Mouse (Mus musculus) heart, postnatal 36 days (tissue): Measurements from ENCODE around the gene Plet1. TPM values are rescaled to one million over a fixed set of nuclear protein-coding genes. Genes with fewer than 3 reads are reported as not detected.

Source experiments
- DNase-seq, 2 experiments: peaks; one replicate each; pipeline ENCODE4 v3.0.0; 2021 to 2022
- intact Hi-C: fragments of 180-260 bp; cut with DNase I; formaldehyde crosslinking; loops from one replicate; pipeline ENCODE4 v1.15.1; 2025
- total RNA-seq, 2 experiments: library from RNA; stranded (reverse); gene quantifications; 2 replicates each; pipeline ENCODE4 v1.2.3; 2021

Plet1 gene
- total RNA-seq, 2 experiments from 2014 or later: 0.95 to 1.7 TPM

DNA sequence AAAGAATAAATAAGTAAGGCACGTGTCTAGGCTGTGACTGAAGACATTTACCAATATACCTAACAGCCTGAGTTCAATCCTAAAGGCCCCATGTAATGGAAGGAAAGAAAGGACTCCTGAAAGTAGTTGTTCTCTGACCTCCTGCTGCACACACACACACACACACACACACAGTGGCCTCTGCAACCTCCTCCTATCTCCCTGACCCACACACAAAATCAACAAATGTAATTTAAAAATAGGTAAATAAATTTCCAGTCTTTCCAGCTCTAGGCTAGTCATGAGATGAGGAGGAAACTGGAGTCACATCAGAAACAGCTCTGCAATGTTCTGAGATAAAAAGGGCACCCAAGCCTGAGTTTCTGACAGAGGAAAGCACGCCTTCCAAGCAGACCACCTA is 548 bp upstream of the Plet1 start:
- intact Hi-C loops: no loop called here
- DNase-seq: no peak

DNA sequence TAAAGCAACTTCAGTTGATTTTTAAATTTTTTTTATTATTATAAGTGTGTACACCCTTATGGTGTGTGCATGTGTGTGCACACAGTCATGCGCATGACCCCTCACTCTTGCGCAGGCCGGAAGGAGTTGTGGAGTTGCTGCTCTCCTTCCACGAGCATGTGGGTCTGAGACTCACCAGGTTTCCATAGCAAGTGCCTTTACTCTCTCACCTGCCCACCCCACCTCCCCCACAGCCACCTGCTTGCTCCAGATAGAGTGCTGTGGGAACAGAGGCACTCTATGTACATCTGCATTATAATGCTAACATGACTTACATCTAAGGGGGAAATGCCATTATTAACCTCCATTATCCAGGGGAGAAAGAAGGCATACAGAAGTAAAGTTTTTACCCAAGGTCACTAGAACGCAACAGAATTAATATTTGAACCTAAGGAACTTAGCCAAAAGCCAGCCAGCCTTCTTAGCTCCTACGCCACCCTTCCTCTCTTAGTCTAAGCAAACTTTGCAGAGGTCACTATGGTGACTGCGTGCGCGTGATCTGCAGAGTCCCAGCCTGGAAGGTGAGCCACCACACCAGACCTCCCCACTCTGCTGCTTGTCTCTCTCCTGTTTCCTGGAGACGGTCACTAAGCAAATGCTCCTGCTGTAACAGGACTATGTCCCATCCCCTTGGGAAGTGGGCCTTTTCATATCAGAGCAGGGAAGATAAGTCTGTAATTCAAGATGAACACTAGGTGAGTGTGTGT is 1.3 kb downstream of the Plet1 start:
- DNase-seq: no peak
- intact Hi-C loops: no loop called here

DNA sequence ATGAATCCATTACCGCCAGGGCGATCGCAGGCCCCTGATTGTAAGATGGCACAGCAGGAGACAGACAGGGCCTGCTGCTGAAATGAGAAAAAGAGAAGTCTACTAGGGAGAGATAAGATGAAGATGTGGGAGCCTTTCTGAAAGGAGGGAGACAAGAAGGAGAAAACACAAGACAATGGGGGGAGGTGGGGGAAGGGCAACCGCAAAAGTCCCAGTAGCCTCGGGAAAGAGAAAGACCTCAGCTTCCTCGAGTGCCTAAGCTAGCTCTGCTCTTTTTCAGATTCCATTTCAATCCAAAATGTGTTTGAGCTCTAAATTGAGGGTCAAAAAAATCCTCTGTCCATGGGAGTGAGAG is 1.8 kb downstream of the Plet1 start:
- DNase-seq: no peak
- intact Hi-C loops: no loop called here

DNA sequence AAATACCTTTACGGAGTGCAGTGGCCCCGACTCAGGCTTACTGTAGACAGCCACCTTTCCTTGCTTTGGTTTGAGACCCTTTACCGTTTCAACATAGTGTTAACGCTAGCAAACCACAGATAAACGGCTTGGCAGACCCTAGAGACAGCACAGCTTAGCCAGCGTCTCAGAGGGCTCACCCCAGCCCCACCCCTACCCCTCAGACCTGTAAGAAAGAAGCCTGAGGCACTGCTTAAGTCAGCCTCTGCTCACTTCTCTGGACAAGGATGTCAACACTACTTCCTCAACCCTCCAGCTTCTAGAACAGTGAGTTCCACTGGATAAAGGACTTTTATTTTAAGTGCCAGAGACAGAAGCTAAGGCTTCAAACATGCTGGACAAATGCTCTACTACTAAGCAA is 2.2 kb downstream of the Plet1 start:
- no peak for DNase-seq
- intact Hi-C loops: no loop called here

DNA sequence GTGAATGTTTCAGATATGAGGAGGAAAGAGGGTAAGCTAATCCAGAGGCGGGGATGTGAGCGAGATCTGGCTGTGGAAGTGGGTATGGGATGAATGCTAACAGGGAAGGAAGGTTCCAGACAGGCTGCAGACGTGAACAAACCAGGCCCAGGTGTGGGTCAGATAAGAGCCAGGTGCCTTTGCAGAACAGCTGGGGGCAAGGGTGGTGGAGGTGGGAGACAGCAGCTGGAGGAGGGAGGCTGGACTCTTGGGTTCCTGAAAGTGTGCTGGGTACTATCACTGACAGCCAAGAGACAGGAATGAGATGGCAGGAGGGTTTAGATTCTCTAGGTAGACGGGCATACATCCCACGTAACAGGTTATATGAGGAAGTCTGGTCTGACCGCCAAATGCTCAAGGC is 2.8 kb downstream of the Plet1 start:
- no peak for DNase-seq
- intact Hi-C loops: no loop called here

DNA sequence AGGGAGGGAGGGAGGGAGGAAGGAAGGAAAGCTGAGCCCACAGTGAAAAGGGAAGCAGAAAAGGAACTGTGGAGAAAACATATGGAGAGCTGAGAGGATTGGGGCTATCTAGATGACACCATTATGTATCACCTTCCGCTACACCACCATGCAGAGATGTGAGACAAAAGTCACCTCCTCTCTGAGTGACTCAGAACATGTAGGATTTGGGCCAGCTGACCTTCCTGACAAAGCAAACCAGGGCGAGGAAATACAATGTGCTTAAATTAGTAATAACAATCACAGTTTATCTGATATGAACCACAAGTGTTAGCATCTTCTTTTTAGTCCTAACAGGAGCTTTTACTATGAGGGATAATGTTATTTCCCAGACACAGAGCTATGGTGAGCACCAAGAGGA is 3.2 kb downstream of the Plet1 start:
- no peak for DNase-seq
- intact Hi-C loops: no loop called here

DNA sequence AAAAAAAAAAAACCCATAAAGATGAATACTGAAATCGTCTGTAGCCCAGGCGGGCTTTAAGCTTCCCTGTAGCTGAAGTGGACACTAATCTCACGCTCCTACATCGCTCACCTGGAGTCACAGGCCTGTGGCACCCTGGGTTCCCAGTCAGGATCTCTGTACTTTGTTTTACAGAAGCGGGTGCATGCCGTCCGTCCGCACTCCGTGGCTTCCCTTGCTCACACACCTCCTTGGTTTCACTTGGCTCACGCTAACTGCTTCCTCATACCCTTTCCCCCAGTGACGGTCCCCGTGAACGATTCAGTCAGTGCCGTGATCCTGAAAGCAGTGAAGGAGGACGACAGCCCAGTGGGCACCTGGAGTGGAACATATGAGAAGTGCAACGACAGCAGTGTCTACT is 4.5 kb downstream of the Plet1 start:
- intact Hi-C loops: no loop called here
- no peak for DNase-seq

DNA sequence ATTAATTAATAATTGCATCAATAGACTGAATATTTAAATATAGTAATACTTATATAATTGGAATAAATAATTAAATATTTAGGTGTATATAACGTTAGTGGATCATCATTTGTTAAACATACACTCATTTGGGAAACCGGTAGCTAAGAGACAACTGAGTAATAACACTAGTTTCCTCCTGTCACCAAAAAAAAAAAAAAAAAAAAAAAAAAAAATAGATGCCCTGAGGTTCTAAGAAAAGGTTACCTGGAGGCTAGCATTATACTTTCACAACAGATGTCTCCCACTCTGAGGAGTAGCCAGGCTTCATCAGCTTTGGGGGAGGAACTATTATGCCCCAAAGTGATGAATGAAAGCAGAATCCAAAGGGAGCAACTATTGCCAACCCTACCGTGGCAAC is 5.5 kb downstream of the Plet1 start:
- intact Hi-C loops: no loop called here

DNA sequence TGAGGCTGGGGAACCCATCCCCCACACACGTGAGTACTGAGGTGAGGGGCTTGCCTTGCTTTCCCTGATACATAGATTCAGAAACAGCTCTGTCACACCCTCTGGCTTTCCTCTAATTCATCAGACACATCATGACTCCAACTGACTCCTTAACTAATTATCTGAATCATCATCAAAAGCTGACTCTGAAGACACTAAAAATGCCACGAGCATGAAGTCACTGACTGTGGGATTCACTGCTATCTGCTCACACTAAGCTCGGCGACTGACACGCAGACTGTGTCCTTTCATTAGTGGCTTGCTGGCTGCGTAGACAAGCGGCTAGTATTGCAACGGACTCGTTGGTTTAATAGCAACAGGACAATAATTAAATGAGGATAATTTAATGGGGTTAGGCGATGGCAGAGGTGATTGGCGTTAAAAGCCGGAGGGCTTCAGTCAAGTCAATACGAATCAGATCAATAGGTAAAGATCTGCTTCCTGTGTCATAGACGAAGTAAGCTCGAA is 6.2 kb downstream of the Plet1 start:
- intact Hi-C loops: no loop called here
- DNase-seq: no peak

More for the DNA sequence above, 5.5 kb downstream of the Plet1 start:
- no peak for DNase-seq

DNA sequence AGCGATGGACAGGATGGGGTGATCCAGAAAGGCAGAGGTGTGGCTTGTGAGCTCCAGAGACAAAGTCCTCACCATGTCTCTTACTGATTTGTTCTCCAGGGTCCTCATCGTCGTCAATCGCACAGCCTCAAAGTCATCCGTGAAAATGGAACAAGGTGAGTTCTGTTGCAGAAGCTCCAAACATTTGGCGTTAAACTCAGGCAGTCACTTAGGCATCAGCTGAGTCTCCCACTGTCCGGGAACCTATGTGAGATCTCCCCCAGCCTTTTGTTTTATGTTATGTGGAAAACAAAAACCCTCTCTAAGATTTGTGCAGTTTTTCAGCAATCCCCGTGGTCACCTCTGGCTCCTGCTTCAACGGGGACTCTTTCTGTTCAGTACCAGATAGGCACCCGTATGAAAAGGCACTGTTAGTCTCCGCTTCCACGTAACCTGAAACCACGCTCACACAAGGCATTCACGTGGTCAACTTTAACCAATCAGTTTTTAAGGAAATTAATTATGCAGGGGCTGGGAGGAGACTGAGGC is 6.7 kb downstream of the Plet1 start:
- no peak for DNase-seq
- intact Hi-C loops: no loop called here

DNA sequence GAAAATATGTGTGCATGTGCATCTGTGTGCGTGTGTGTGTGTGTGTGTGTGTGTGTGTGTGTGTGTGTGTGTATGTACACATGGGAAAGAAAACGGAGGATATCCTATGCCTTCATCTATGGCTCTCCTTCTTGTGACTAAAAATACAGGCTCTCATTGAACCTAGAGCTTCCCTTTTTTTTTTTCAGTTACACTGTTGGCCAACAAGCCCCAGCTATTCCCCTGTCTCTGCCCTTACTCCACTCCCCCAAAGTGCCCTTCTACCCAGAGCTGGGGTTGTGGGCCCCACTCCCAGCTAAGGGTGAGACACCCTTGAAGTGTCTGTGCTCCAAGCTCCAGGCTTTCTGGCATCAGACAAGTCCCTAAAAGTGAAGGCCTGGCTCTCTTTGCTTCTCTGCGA is 8.6 kb downstream of the Plet1 start:
- intact Hi-C loops: no loop called here
- no peak for DNase-seq

DNA sequence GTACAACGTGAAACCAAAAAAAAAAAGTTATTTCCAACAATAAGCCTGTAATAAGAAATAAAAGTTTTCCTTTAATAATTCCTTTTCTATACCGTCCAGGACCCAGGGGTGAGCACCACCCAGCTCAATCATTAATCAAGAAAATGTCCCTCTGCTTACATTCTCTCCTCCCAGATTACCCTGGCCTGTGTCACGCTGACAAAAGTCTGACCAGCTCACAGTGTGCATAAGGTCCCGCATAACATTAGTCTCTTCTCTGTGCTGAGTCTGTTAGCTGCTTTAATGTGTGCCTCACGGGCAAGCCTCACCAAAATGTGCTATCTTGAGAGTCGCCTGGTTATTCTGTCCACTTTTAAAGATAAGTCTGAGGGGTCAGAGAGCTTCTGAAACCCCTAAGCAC is 11.1 kb downstream of the Plet1 start:
- intact Hi-C loops: no loop called here
- no peak for DNase-seq

DNA sequence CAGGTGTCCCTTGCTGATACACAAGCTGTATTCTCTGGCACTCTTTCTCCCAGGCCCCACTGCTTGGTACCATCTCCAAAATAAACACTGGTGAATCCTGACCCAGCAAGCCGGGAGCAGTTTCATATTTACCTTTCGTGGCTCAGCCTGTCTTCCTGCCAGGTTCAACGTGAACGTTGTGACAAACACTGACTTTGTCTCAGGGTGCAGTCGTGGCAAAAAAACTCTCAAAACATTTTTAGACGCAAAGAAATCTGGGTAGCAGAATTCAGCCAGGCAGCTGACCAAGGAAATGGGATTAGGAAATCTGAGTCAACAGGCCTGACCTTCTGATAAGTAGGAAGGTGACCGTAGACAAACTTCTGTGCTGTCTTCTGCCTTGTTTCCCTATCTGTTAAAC is 13.2 kb downstream of the Plet1 start:
- intact Hi-C loops: no loop called here
- DNase-seq: no peak

DNA sequence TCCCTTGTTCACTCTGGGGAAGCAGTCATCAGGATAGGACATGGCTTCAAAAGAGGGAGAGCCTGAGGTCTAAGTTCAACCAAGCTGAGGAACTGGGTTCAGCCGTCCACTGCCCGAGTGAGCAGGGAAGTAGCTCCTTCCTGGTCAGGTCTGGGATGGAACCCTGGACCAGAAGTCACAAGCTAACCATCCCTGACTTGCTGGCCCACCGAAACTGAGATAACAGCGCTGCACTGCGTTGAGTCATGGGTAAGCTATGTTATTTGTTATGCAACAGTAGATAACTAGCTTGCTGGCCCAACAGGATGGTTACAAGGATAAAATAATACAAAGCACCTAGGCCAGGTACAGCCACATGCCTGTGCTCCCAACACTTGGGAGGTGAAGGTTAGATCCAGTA is 21.1 kb downstream of the Plet1 start:
- DNase-seq: no peak
- intact Hi-C loops: no loop called here

DNA sequence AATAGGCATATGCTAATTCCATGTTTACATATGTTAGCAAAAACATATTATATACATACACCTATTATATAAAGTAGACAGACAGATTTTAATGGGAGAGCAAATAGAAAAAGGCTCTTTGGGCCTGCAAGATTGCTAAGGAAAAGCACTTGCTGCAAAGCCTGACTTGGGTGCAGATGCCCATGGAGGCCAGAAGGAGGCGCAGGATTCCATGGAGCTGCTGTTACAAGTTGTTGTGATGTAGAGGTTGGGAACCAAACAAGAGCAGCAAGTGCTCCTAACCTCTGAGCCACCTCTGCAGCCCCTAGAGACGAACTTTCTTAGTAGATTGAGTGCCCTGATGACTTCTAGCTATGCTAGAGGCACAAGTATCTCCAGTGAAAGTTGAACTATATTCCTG is 24.5 kb downstream of the Plet1 start:
- intact Hi-C loops: no loop called here
- DNase-seq: no peak

DNA sequence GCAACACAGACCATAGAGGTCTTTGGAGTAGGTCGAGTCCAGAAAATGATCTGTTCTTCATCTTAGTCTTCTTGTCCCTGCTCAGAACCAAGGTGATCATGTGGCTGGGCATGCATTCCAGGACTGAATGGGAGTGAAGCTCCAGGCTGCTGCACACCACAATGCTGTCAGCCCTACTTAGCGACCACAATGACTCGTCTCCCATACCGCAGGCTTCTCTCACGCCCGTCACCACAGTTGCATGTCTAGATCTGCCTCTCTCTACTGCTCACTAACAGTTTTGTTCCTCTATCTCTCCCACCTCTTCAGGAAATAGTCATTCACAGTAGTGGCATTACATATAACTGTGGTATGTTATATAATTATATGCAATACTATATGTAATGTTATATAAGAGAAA is 26.4 kb downstream of the Plet1 start:
- no peak for DNase-seq
- intact Hi-C loops: no loop called here

DNA sequence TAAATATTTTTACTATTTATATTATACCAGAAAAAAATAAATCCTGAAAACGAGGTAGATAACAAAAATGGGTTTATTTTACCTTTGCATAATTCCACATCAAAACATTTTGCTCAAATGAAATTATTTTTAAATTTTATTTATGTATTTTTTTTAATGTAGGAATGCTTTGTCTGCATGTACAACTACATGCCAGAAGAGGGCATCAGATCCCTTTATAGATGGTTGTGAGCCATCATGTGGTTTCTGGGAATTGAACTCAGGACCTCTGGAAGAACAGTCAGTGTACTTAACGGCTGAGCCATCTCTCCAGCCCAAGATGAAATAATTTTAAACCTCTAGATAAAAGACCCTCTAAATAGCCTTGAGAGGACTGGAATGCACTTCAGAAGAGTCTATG is 27.2 kb downstream of the Plet1 start:
- intact Hi-C loops: no loop called here

DNA sequence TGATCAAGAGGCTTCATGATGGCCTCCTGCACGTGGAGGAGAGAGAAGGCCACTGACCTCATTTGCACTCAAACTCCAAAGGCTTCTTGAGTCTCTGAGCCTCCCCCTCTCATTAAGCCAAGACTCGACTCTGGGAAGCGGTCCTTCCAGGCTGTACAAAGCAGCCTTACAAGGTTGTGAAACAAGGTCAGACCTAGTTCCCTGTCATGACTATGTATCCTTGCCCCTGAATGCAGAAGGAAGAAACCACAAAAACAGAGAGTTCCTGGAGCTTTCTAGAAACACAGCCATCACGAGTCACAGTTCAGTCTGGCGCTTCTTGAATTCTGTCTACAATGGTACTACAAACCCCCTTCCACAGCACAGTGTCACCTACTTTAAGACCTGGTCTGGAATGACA is 28.2 kb downstream of the Plet1 start:
- DNase-seq: no peak
- intact Hi-C loops: no loop called here

More for the DNA sequence above, 27.2 kb downstream of the Plet1 start:
- no peak for DNase-seq

DNA sequence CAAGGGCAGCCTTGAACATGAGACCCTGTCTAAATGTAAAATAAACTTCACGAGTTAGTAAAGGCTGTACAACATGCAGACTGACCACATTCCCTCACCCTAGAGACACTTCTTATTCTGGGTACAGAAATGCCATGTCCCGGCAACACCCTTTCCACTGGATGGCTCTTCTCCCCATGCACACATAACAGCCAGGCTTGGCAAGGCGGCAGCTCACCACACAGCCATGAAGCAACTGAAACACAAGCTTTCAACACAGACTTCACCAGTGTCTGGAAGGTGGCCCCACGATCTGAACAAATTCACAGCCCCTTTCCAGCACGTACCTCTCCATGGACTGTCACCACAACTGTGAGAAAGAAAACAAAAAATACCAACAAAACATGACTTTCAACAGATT is 30.6 kb downstream of the Plet1 start:
- no peak for DNase-seq
- intact Hi-C loops: loop anchor here (5.0 kb wide), 2 partner anchors 78 to 1033 kb away; no protein-coding TSS in a partner anchor

DNA sequence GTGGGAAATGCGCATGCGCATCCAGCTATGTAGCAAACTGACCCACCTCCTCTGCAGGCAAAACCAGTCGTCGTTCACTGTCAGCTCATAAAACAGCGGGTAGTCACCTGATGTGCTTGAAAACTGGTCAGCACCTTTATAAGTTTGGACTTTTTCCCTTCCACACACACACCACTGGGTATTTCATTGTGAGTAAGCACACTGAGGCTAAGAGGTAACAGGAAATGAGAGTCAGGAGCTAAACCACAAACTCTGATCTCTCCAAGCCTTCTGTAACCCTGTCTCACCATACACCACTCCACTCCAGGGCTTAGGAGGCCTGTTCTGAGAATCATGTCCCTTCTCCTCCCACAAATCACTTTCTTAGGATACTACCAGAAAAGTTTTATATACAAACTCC is 31.3 kb downstream of the Plet1 start:
- intact Hi-C loops: loop anchor here (5.0 kb wide), 2 partner anchors 78 to 1033 kb away; no protein-coding TSS in a partner anchor
- no peak for DNase-seq

DNA sequence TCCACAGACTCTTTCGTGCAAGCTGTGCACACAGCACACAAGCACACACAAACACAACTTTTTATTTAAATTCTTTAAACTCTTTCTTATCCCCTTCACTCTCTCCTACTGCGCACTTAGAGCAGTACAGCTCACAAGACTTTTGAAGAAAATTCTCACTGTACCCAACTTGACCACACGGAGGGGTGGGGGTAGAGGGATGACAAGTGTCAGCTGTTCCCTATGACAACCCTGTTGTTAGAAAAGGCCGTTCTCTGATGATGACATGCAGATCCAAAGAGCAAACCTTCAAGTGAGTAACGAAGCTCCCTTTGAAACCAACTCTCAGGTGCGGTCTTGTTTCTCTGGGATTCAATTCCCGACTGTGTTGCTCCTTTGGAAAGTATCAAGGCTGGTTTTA is 33.5 kb downstream of the Plet1 start:
- DNase-seq: no peak
- intact Hi-C loops: loop anchor here (1.0 to 5.0 kb wide), 3 partner anchors 65 to 1036 kb away; no protein-coding TSS in a partner anchor

DNA sequence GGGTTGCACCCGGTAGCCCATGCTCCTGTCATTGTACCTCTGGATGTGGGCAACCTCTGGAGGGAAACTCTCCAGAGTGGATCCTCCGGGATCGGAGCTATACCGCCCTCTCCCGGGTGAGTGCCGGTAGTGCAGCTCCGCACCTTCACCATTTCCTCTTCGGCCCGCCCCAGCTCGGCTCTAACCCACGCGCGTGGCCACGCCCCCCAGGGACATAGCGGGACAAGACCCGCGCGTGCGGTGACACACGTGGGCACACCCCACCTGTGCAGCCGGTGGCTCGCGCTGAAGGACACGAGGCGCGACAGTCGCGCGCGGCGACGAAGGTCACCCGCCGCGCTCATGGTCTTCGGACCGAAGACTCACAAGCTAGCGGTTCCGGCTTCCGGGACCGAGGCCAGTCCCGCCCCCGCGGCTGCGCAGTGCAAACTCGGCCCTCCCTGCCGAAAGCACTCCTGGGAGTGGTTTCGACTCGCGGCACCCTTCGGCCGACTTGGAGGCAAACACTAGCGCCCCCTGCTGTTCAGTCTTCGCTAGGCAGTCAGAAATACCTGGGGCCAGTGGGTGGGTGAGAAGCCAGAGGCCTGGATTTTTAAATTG is 34.1 kb downstream of the Plet1 start, which contains the start of gene Pts:
TSS of gene Pts (minus strand) at position 432 of the 600 bp plus-strand sequence.
- peak; percentile 97 to 99 for DNase-seq
- intact Hi-C loops: loop anchor here (1.0 to 5.0 kb wide), 3 partner anchors 65 to 1036 kb away; no protein-coding TSS in a partner anchor
